Mouse (Mus musculus): Measurements from ENCODE around the gene Vwa1.

GRCm38 (mm10) chr4:155785246-155785645 lies 10.7 kb upstream of the Vwa1 start:
- TF ChIP-seq GATA1 (IDR thresholded peaks at IDR 0.05; ENCODE audit: low read length) (no peak), TAL1 (IDR thresholded peaks at IDR 0.05; ENCODE audit: low read length) (no peak)

Measured in erythroblast, embryonic 14.5 days (primary cell).